In genomic region chr12:81712618-81713017, GRCm38 (mm10) we compare ENCODE assay signal across 25 mouse cellular contexts.
DNase-seq lines count a peak whose midpoint lies in the region; ATAC-seq lines count a peak whose summit lies in the region.
"Had no signal": no experiment of that assay in that cellular context is flagged by ENCODE, and none has a peak within 500 bp of the region (broad histone marks: within the 10 kb centered on the region; RNA-seq: fewer than 3 reads in every experiment).

No protein-coding gene starts in this region.

- no peak overlapping the region for H3K4me2 ChIP-seq in embryonic facial prominence, embryonic 14.5 days (ENCODE audit: low read depth, low read length)
- H3K4me2 ChIP-seq in lung, embryonic 16.5 days (ENCODE audit: low read depth, low read length), result no peak overlapping the region
- no peak overlapping the region for H3K4me2 ChIP-seq in stomach, embryonic 16.5 days (ENCODE audit: low read depth, low read length)
- H3K4me2 ChIP-seq: embryonic facial prominence, embryonic 12.5 days; forebrain, embryonic 12.5 days; forebrain, embryonic 15.5 days; heart, embryonic 12.5 days; heart, embryonic 15.5 days; hindbrain, embryonic 14.5 days had no signal

- no peak overlapping the region for H3K9ac ChIP-seq in embryonic facial prominence, embryonic 14.5 days (ENCODE audit: low read depth, low read length)
- H3K9ac ChIP-seq in lung, embryonic 16.5 days (ENCODE audit: low read length), result no peak overlapping the region
- H3K9ac ChIP-seq in stomach, embryonic 16.5 days (ENCODE audit: low read length), result no peak overlapping the region
- H3K9ac ChIP-seq: embryonic facial prominence, embryonic 12.5 days; forebrain, embryonic 12.5 days; forebrain, embryonic 15.5 days; heart, embryonic 12.5 days; heart, embryonic 15.5 days; hindbrain, embryonic 14.5 days had no signal

- no peaks in the 10 kb centered on the region for H3K27me3 ChIP-seq in embryonic facial prominence, embryonic 14.5 days (replicated peaks; ENCODE audit: control insufficient read depth, insufficient read depth, low read length)
- H3K27me3 ChIP-seq in embryonic facial prominence, embryonic 10.5 days (replicated peaks; ENCODE audit: low read depth, poor library complexity, severe bottlenecking), result no peaks in the 10 kb centered on the region
- no peaks in the 10 kb centered on the region for H3K27me3 ChIP-seq in lung, embryonic 16.5 days (ENCODE audit: control insufficient read depth, insufficient read depth, low read depth, low read length)
- H3K27me3 ChIP-seq in stomach, embryonic 16.5 days (ENCODE audit: control insufficient read depth, insufficient read depth, low read length), result no peaks in the 10 kb centered on the region
- H3K27me3 ChIP-seq: embryonic facial prominence, embryonic 12.5 days; forebrain, embryonic 12.5 days; forebrain, embryonic 15.5 days; heart, embryonic 12.5 days; heart, embryonic 15.5 days had no signal

- H3K4me3 ChIP-seq in embryonic facial prominence, embryonic 14.5 days (ENCODE audit: low read depth, low read length), result no peak overlapping the region
- H3K4me3 ChIP-seq in embryonic facial prominence, embryonic 10.5 days, result no peak overlapping the region
- H3K4me3 ChIP-seq in lung, embryonic 16.5 days (ENCODE audit: low read length), result no peak overlapping the region
- no peak overlapping the region for H3K4me3 ChIP-seq in stomach, embryonic 16.5 days (replicated peaks; ENCODE audit: low read length)
- H3K4me3 ChIP-seq: embryonic facial prominence, embryonic 12.5 days; erythroblast, embryonic 14.5 days; forebrain, embryonic 12.5 days; forebrain, embryonic 15.5 days; heart, embryonic 12.5 days; heart, embryonic 15.5 days had no signal

- no peak overlapping the region for H3K27ac ChIP-seq in embryonic facial prominence, embryonic 14.5 days (replicated peaks; ENCODE audit: low read depth, low read length)
- no peak overlapping the region for H3K27ac ChIP-seq in embryonic facial prominence, embryonic 10.5 days (replicated peaks)
- H3K27ac ChIP-seq in lung, embryonic 16.5 days (ENCODE audit: low read length), result no peak overlapping the region
- peak overlapping the region; percentile 46; the same call in 1 of the 2 replicates for H3K27ac ChIP-seq in stomach, embryonic 16.5 days (ENCODE audit: low read length)
- H3K27ac ChIP-seq: embryonic facial prominence, embryonic 12.5 days; forebrain, embryonic 12.5 days; forebrain, embryonic 15.5 days; heart, embryonic 15.5 days; hindbrain, embryonic 14.5 days had no signal

- H3K36me3 ChIP-seq in embryonic facial prominence, embryonic 14.5 days (ENCODE audit: control insufficient read depth, insufficient read depth, low read length), result no peaks in the 10 kb centered on the region
- H3K36me3 ChIP-seq in embryonic facial prominence, embryonic 10.5 days (replicated peaks), result no peaks in the 10 kb centered on the region
- H3K36me3 ChIP-seq in lung, embryonic 16.5 days (ENCODE audit: control insufficient read depth, insufficient read depth, low read length), result no peaks in the 10 kb centered on the region
- no peaks in the 10 kb centered on the region for H3K36me3 ChIP-seq in stomach, embryonic 16.5 days (ENCODE audit: control insufficient read depth, insufficient read depth, low read length)
- H3K36me3 ChIP-seq: embryonic facial prominence, embryonic 12.5 days; forebrain, embryonic 12.5 days; forebrain, embryonic 15.5 days; heart, embryonic 12.5 days; heart, embryonic 15.5 days had no signal

- H3K4me1 ChIP-seq in embryonic facial prominence, embryonic 14.5 days (ENCODE audit: control insufficient read depth, insufficient read depth, low read length), result no peaks in the 10 kb centered on the region
- no peaks in the 10 kb centered on the region for H3K4me1 ChIP-seq in embryonic facial prominence, embryonic 10.5 days
- H3K4me1 ChIP-seq in lung, embryonic 16.5 days (replicated peaks; ENCODE audit: control insufficient read depth, insufficient read depth, low read length), result no peaks in the 10 kb centered on the region; the same call in 1 of the 2 replicates
- H3K4me1 ChIP-seq in stomach, embryonic 16.5 days (ENCODE audit: control insufficient read depth, insufficient read depth, low read length), result no peaks in the 10 kb centered on the region
- H3K4me1 ChIP-seq: embryonic facial prominence, embryonic 12.5 days; forebrain, embryonic 15.5 days; heart, embryonic 12.5 days; heart, embryonic 15.5 days had no signal

- ATAC-seq in embryonic facial prominence, embryonic 14.5 days (ENCODE audit: low read depth), result peak; percentile 85
- peak; percentile 54; the same call in 1 of the 2 replicates for ATAC-seq in lung, embryonic 16.5 days (ENCODE audit: low read depth)
- peak; percentile 89 for ATAC-seq in stomach, embryonic 16.5 days (ENCODE audit: insufficient read depth, low FRiP score)
- ATAC-seq: activated CD4-positive, CD25-positive, alpha-beta regulatory T cell, adult 4 months; forebrain, embryonic 15.5 days had no signal

- DNase-seq in embryonic facial prominence, embryonic 14.5 days (ENCODE audit: low spot score), result peak; percentile 62
- no peak for DNase-seq in embryonic facial prominence, embryonic 10.5 days (ENCODE audit: low spot score)
- no peak for DNase-seq in lung, postnatal 14 days
- peak; percentile 40 for DNase-seq in urinary bladder, postnatal 25 days (ENCODE audit: low spot score)
- DNase-seq in urinary bladder, postnatal 4 days (ENCODE audit: low spot score in 2 of 2), result no peak
- no peak for DNase-seq in adrenal gland, postnatal 4 days (ENCODE audit: low spot score in 2 of 2)
- DNase-seq: adrenal gland, adult 8-10 months; adrenal gland, postnatal 25 days; cerebellum, adult 18-20 months; cerebellum, adult 9-10 months; cerebellum, postnatal 14 days; gastrocnemius, postnatal 25 days; heart, adult 18-20 months; heart, postnatal 10 days; heart, postnatal 4 days had no signal

- peaks cover 10% of the 10 kb centered on the region; the same call in 1 of the 2 replicates for H3K9me3 ChIP-seq in embryonic facial prominence, embryonic 14.5 days (ENCODE audit: control insufficient read depth, low read length)
- peaks cover 7% of the 10 kb centered on the region; the same call in 1 of the 2 replicates for H3K9me3 ChIP-seq in embryonic facial prominence, embryonic 10.5 days
- H3K9me3 ChIP-seq in lung, embryonic 16.5 days (ENCODE audit: control insufficient read depth, low read length), result no peaks in the 10 kb centered on the region
- no peaks in the 10 kb centered on the region for H3K9me3 ChIP-seq in stomach, embryonic 16.5 days (replicated peaks; ENCODE audit: control insufficient read depth, low read length)
- H3K9me3 ChIP-seq: embryonic facial prominence, embryonic 12.5 days; heart, embryonic 12.5 days; heart, embryonic 15.5 days had no signal

- 87% methylated on average over 4 of the region's 4 CpGs for WGBS in embryonic facial prominence, embryonic 14.5 days
- 80% methylated on average over 4 of the region's 4 CpGs for WGBS in embryonic facial prominence, embryonic 10.5 days
- WGBS in lung, embryonic 16.5 days, result 43% methylated on average over 4 of the region's 4 CpGs
- 68% methylated on average over 4 of the region's 4 CpGs for WGBS in stomach, embryonic 16.5 days

Comparison
In these comparisons a context has a peak if more than half of its experiments do, and no peak if none do; other contexts are left out.
1. DNase-seq: peak in embryonic facial prominence, embryonic 14.5 days (single experiment) and urinary bladder, postnatal 25 days (single experiment); none in embryonic facial prominence, embryonic 10.5 days (single experiment), lung, postnatal 14 days (single experiment), urinary bladder, postnatal 4 days (0 of 2) and adrenal gland, postnatal 4 days (0 of 2).
2. Peak in every context shown above with its lines, with median percentiles within 50 percentile points of each other: ATAC-seq.